Mouse (Mus musculus): Measurements from ENCODE around the gene Rragb.
"Not testable (repeated sequence)": the region's sequence is repeated elsewhere in the genome, so short reads cannot be mapped to it uniquely, and the experiment has no call there.

Rragb gene

DNA sequence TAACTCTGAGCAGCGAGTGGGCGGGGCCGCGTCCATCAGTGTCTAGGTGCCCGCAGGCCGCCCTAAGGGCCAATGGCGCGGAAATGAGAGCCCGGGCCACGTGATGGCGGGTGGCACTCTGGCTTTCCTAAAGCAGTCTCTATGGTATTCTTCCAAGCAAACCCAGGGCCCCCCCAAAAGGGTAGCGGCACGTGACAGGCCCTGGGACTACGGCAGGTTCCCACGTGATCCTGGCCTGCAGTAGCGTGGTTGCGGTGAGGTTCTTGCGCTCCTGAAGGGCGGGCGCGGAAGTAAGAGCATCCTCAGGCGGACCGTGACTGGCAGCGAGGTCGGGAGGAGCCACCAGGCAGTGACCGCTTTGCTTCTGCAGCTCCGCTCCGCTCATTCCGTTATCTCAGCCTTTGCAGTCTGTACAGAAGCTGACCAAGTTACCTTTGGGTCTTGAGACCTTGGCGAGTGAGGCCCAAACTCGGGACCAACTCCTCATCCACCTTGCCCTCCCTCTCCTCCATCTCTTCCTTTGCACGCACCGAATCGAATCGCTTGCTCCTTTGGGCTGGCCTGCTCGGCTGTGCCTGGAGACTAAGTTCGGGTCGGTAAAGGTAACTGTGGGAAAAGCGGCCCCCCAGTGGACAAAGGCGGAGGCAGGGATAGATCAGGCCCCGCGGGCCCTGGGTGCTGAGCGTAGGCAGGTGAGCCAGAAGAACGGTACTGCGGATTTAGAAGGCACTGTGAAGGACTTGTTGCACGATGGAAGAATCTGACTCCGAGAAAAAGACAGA is at the start of gene Rragb:
Gene Rragb, plus strand, starts transcription at position 248 of the 782 bp plus-strand sequence.
- DNase-seq, result peak; percentile 98

DNA sequence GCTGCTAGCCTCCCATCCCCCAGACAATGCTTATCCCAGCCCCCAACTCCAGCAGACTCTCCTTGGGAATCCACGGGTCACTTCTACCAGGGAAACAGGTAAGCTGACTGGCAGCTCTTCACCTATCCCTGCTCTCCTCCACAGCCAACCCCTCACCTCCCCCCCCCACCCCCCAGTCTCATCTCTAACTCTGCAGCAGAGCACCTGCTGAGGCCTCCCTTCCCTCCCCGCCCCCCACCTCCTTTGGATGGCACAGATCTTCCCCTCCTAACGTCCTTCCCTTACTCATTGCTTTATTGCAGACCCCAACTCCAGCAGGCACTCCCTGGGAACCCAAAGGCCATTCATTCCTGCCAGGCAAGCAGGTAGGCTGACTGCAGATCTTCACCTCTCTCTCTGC is 21.3 kb upstream of the Rragb start, which contains the start of gene Foxr2:
Gene Foxr2, plus strand, starts transcription at position 301 of the 400 bp plus-strand sequence.
- no peak for DNase-seq

DNA sequence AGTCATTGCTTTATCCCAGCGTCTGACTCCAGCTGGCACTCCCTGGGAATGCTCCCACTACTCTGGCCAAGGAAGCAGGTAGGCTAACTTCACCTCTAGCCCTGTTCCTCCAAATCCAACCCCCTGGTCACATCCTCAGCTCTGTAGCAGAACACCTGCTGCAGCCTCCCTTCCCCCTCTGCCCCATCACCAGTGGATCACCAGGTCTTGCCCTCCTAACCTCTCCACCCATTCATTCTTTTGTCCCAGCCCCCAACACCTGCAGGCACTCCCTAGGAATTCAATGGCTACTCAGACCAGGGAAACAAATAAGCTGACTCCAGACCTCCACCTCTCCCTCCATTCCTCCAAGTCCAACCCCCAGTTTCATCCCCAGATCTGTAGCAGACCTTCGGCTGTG is 20.8 kb upstream of the Rragb start:
- no peak for DNase-seq

DNA sequence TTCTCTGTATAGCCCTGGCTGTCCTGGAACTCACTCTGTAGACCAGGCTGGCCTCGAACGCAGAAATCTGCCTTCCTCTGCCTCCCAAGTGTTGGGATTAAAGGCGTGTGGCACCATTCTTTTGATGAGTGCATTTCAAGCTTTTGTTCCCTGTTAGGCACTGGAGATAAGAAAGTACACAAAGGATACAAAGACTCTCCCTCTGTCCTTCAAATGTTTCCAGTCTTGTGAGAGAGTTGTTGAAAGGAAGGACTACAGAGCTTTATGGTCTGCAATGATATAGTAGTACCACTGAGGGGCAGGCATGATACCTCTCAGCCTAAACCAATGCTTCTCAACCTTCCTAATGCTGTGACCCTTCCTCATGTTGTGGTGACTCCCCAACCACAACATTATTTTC is 2.9 kb downstream of the Rragb start:
- no peak for DNase-seq

DNA sequence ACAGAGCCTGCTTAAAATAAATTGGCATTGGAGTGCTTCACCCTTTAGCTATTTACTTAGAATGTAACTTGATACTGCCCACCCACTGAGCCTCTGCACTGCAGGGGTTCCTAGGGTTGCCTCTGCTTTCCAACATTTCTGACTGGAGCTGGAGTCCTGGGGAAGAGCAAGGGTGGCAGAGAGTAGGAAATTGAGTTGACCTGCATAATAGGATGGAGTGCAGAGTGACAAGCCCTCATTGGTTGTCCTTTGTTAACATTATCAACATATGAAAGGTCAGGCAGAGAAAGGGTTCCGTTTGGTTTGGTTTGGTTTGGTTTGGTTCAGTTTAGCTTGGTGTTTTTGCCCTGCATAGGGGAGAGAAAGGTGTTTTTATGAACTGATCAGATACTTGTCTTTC is 12.0 kb downstream of the Rragb start:
- DNase-seq, result no peak

DNA sequence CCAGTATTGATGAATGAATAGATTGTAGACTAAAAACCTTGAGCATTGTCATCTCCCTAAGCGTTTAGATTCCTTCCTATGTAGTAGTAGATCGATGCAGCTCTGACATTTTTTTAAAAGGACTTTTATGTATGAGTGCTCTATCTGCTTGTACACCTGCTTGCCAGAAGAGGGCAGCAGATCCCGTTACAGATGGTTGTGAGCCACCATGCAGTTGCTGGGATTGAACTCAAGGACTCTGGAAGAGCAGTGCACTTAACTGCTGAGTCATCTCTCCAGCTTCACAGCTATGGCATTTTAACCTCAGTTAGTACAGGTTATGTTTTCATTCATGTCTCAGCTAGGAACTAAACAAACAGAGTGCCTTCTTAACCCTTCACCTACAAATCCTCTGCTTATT is 15.5 kb downstream of the Rragb start:
- no peak for DNase-seq

DNA sequence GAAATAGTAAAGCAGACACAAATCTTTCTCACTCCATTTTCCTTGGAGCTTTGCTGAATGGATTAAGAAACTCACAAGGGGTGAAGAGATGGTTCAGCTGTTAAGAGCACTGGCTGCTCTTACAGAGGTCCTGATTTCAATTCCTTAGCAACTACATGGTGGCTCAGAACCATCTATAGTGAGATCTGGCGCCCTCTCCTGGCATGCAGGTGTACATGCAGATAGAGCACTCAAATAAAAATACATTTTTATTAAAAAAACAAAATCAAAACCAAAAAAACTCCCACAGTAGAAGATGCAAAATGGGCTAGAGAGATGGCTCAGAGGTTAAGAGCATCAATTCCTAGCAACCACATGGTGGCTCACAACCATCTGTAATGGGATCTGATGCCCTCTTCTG is 35.0 kb downstream of the Rragb start:
- no peak for DNase-seq

DNA sequence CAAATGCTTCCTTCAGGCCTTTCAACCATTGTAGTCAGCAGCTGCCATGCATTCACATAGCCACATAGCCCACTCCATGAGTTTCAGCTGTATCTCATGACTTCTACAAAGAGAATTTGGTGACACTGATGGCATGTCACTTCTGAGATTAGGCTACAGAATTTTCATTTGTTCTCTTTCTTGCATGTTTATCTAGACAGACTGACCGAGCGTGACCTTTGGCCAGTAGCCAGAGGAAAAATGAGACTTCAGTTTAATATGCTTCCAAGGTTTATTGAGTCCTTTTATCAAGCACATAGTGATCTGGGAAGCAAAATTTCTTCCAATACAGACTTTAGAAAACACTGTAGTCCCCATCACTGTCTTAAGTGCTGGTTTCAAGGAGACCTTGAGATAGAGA is 42.4 kb downstream of the Rragb start:
- DNase-seq, result no peak

DNA sequence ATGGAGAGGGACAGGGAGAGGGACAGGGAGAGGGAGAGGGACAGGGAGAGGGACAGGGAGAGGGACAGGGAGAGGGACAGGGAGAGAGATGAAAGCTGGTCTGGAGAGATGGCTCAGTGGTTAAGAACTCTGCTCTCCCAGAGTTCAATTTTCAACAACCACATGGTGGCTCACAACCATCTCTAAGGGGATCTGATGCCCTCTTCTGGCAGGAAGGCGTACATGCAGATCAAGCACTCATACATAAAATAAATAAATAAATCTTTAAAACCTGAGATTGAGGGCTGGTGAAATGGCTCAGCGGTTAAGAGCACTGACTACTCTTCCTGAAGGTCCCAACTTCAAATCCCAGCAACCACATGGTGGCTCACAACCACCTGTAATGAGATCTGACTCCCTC is 59.4 kb downstream of the Rragb start:
- DNase-seq, result not testable (repeated sequence)

DNA sequence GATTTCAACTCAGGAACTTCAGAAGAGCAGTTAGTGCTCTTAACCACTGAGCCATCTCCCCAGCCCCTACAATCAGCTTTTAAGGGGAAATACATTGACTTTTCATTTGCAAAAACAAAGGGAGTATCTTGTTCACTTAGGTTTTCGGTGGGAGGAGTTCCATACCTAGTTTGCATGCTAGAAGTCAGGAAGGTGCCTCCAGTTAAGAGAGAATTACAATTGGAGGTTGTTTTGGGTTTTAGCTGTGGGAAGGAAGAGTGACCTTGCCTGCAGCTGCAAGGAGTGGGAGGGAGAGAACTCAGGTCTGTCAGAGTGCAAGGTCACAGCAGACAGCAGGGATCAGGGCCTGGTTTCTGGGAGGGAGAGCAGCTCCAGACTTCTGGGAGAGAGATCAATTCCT is 71.3 kb downstream of the Rragb start:
- DNase-seq, result no peak
